Mouse (Mus musculus) heart, adult 18-20 months (tissue): ENCODE results near the gene Fancm. TPM values are rescaled to one million over a fixed set of nuclear protein-coding genes. Genes with fewer than 3 reads are reported as not detected.
A peak's percentile ranks its signal among the peaks of the same experiment; 100 is the strongest.
"Not testable (repeated sequence)": the region's sequence is repeated elsewhere in the genome, so short reads cannot be mapped to it uniquely, and the experiment has no call there.

Experiments used
- DNase-seq, 2 experiments: peaks; one replicate each; pipeline ENCODE4 v3.0.0; 2021 to 2022; ENCODE audit warnings: mixed read lengths in 1 of 2
- long read RNA-seq, 2 experiments: library from polyadenylated mRNA; stranded (forward); transcript quantifications; one replicate each; pipeline ENCODE4 v2.0.0; 2021
- total RNA-seq, 2 experiments: library from RNA; stranded (reverse); gene quantifications; 2 replicates each; pipeline ENCODE4 v1.2.3; 2021

Fancm gene
- total RNA-seq = 1 to 10 TPM; 2.7 to 5.0 TPM
- long read RNA-seq, experiment 1 = 0 reads
- long read RNA-seq, experiment 2, partial matches to known transcripts = 1 of 1 reads
- long read RNA-seq, experiment 2, other reads (novel, unspliced or antisense) = 0 of 1 reads

- peak; percentile 94 for DNase-seq
These were observed at the start of gene Fancm for GRCm38 (mm10) chr12:65075085-65075732. Gene Fancm, plus strand, starts transcription at chr12:65075603.

- no peak for DNase-seq
These were observed 39.6 kb upstream of the Fancm start for GRCm38 (mm10) chr12:65035839-65036189.

GRCm38 (mm10) chr12:65036190-65036870, 39.1 kb upstream of the Fancm start, which contains the start of gene Prpf39:
Gene Prpf39, plus strand, starts transcription at chr12:65036333.
- DNase-seq = peak; percentile 92 to 94

- DNase-seq = no peak
These were observed 38.4 kb upstream of the Fancm start for GRCm38 (mm10) chr12:65036892-65037545.

GRCm38 (mm10) chr12:65037546-65037937, 37.9 kb upstream of the Fancm start:
- peak in 1 of 2 experiments; percentile 26 for DNase-seq

- DNase-seq = no peak
These were observed 26.6 kb upstream of the Fancm start for GRCm38 (mm10) chr12:65048799-65049198.

- no peak for DNase-seq
These were observed 17.2 kb upstream of the Fancm start for GRCm38 (mm10) chr12:65058203-65058602.

- DNase-seq = no peak
These were observed 14.3 kb upstream of the Fancm start for GRCm38 (mm10) chr12:65061082-65061481.

GRCm38 (mm10) chr12:65065241-65065640, 10.2 kb upstream of the Fancm start:
- no peak for DNase-seq

GRCm38 (mm10) chr12:65066234-65066633, 9.2 kb upstream of the Fancm start:
- no peak for DNase-seq

- peak in 1 of 2 experiments; percentile 52 for DNase-seq
These were observed 7.0 kb upstream of the Fancm start for GRCm38 (mm10) chr12:65068409-65068808.

GRCm38 (mm10) chr12:65072911-65073610, 2.3 kb upstream of the Fancm start:
- DNase-seq = no peak

- peak; percentile 98 for DNase-seq
These were observed 1.7 kb upstream of the Fancm start, which contains the start of gene Fkbp3 for GRCm38 (mm10) chr12:65073611-65074178. Gene Fkbp3, minus strand, starts transcription at chr12:65074007.

GRCm38 (mm10) chr12:65074651-65075050, 752 bp upstream of the Fancm start:
- no peak for DNase-seq

- no peak for DNase-seq
These were observed 419 bp downstream of the Fancm start for GRCm38 (mm10) chr12:65075733-65076310.

GRCm38 (mm10) chr12:65076906-65077305, 1.5 kb downstream of the Fancm start:
- DNase-seq = no peak

GRCm38 (mm10) chr12:65108746-65109145, 33.3 kb downstream of the Fancm start:
- no peak for DNase-seq

- DNase-seq = no peak
These were observed 36.1 kb downstream of the Fancm start for GRCm38 (mm10) chr12:65111503-65111902.

GRCm38 (mm10) chr12:65112811-65113210, 37.4 kb downstream of the Fancm start:
- DNase-seq = no peak

GRCm38 (mm10) chr12:65113925-65114324, 38.5 kb downstream of the Fancm start:
- DNase-seq = no peak

- not testable (repeated sequence) for DNase-seq
These were observed 39.6 kb downstream of the Fancm start for GRCm38 (mm10) chr12:65114978-65115377.

GRCm38 (mm10) chr12:65118968-65119367, 43.6 kb downstream of the Fancm start:
- no peak for DNase-seq
